Mouse (Mus musculus): Measurements from ENCODE around the gene Tgif1. TPM values are rescaled to one million over a fixed set of nuclear protein-coding genes. Genes with fewer than 3 reads are reported as not detected.

Gene Tgif1
- polyA plus RNA-seq, 1 experiment: 79.5 TPM

- DNase-seq (ENCODE audit: low spot score): no peak
Measured at GRCm38 (mm10) chr17:70807885-70808284, 45.5 kb downstream of the Tgif1 start.

- no peak for DNase-seq (ENCODE audit: low spot score)
Measured at GRCm38 (mm10) chr17:70806600-70806999, 46.7 kb downstream of the Tgif1 start.

- no peak for DNase-seq (ENCODE audit: low spot score)
Measured at GRCm38 (mm10) chr17:70805866-70806265, 47.5 kb downstream of the Tgif1 start.

- no peak for DNase-seq (ENCODE audit: low spot score)
Measured at GRCm38 (mm10) chr17:70802022-70802421, 51.3 kb downstream of the Tgif1 start.

GRCm38 (mm10) chr17:70799266-70799665, 54.1 kb downstream of the Tgif1 start:
- no peak for DNase-seq (ENCODE audit: low spot score)

- DNase-seq (ENCODE audit: low spot score): no peak
Measured at GRCm38 (mm10) chr17:70797773-70798045, 55.6 kb downstream of the Tgif1 start.

- no peak for DNase-seq (ENCODE audit: low spot score)
Measured at GRCm38 (mm10) chr17:70796940-70797772, 56.2 kb downstream of the Tgif1 start.

GRCm38 (mm10) chr17:70795196-70795595, 58.1 kb downstream of the Tgif1 start:
- no peak for DNase-seq (ENCODE audit: low spot score)

GRCm38 (mm10) chr17:70794722-70795121, 58.6 kb downstream of the Tgif1 start:
- no peak for DNase-seq (ENCODE audit: low spot score)

- DNase-seq (ENCODE audit: low spot score): no peak
Measured at GRCm38 (mm10) chr17:70794291-70794690, 59.1 kb downstream of the Tgif1 start.

Other genes with a start within 250 kb of the Tgif1 start
- 110 and 137 TPM in 2 replicates for gene Myom1, start 149.1 kb upstream of the Tgif1 start, polyA plus RNA-seq (2012; rRNA removed)
- 294 and 408 TPM in 2 replicates for gene Myl12a, start 149.3 kb upstream of the Tgif1 start, polyA plus RNA-seq (2012; rRNA removed)